Mouse (Mus musculus) liver, embryonic 13.5 days (tissue): Measurements from ENCODE around the gene Dnmbp. TPM values are rescaled to one million over a fixed set of nuclear protein-coding genes. Genes with fewer than 3 reads are reported as not detected.

Experiments used
- ATAC-seq: fragments of 200-750 bp; cut with Nextera tagmentation; 2 replicates; pipeline ENCODE4 v1.8.0; 2017; ENCODE audit warnings: low read depth, mild to moderate bottlenecking, moderate number of reproducible peaks, moderate library complexity
- DNase-seq: peaks from one replicate; pipeline ENCODE4 v3.0.0; 2022
- H3K27ac ChIP-seq: fragments of 300-500 bp; sonication (generic); 2 replicates; pipeline ENCODE4 v1.5.1; 2015; ENCODE audit warnings: moderate library complexity, mild to moderate bottlenecking, inconsistent platforms
- H3K27me3 ChIP-seq: fragments of 300-500 bp; sonication (generic); 2 replicates; pipeline ENCODE4 v1.6.1; 2015; ENCODE audit warnings: mild to moderate bottlenecking, inconsistent platforms
- H3K36me3 ChIP-seq: fragments of 300-500 bp; sonication (generic); 2 replicates; pipeline ENCODE4 v1.6.1; 2015; ENCODE audit warnings: mild to moderate bottlenecking, inconsistent platforms
- H3K4me1 ChIP-seq: fragments of 300-500 bp; sonication (generic); replicated peaks from 2 replicates; pipeline ENCODE4 v1.6.1; 2015; ENCODE audit warnings: inconsistent platforms
- H3K4me2 ChIP-seq: fragments of 300-500 bp; sonication (generic); 2 replicates; pipeline ENCODE4 v1.6.1; 2015; ENCODE audit warnings: inconsistent platforms, mild to moderate bottlenecking, moderate library complexity
- H3K4me3 ChIP-seq: fragments of 300-500 bp; sonication (generic); replicated peaks from 2 replicates; pipeline ENCODE4 v1.5.1; 2015; ENCODE audit warnings: mild to moderate bottlenecking, inconsistent platforms
- H3K9ac ChIP-seq: fragments of 300-500 bp; sonication (generic); 2 replicates; pipeline ENCODE4 v1.6.1; 2015; ENCODE audit warnings: mild to moderate bottlenecking, inconsistent platforms
- H3K9me3 ChIP-seq: fragments of 300-500 bp; sonication (generic); replicated peaks from 2 replicates; pipeline ENCODE4 v1.6.1; 2016; ENCODE audit warnings: inconsistent platforms
- WGBS: fragments of 180-500 bp; shearing (Covaris S2); methylation state at CpG from one replicate; pipeline ENCODE4 v1.1.7; 2015; ENCODE audit not compliant: insufficient replicate concordance; 5-methylcytosine and 5-hydroxymethylcytosine counted together
- polyA plus RNA-seq: library from polyadenylated mRNA; unstranded; fragments of >200 nt; fragmentation: Nextera tagmentation; extraction: Ambion mirVana; gene quantifications from 2 replicates; pipeline ENCODE4 v1.2.1, GENCODE M21; 2015

Dnmbp gene
- polyA plus RNA-seq, 1 experiment from 2014 or later = 2.2 TPM

DNA sequence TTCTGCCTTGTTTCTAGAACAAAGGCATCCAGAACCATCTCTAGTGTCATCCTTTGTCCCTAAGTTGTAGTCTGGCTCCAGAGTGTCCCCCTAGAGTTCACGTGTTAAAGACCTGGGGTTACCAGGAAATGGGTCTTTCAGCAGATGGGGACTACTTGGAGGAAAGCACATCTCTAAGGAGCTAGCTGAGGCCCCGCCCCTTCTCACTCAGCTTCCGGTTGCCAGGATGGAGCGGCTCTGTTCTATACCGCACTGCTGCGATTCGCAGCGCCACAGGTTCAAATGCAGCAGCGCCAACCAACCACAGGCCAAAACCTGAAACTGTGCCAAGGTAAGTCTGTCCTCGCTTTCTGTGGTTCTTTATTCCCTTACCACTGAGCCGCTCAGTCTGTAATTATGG is 65.6 kb downstream of the Dnmbp start:
- DNase-seq (no peak), ATAC-seq (no peak)
- Histone ChIP-seq H3K9ac (no peak overlapping the region), H3K4me1 (no peaks in the 10 kb centered on the region; the same call in 1 of the 2 replicates), H3K27ac (no peak overlapping the region), H3K27me3 (peaks cover 12% of the 10 kb centered on the region), H3K9me3 (no peaks in the 10 kb centered on the region), H3K4me2 (no peak overlapping the region), H3K4me3 (no peak overlapping the region), H3K36me3 (peaks cover 10% of the 10 kb centered on the region; the same call in 1 of the 2 replicates)
- WGBS = 84% methylated on average over 11 of the region's 11 CpGs

DNA sequence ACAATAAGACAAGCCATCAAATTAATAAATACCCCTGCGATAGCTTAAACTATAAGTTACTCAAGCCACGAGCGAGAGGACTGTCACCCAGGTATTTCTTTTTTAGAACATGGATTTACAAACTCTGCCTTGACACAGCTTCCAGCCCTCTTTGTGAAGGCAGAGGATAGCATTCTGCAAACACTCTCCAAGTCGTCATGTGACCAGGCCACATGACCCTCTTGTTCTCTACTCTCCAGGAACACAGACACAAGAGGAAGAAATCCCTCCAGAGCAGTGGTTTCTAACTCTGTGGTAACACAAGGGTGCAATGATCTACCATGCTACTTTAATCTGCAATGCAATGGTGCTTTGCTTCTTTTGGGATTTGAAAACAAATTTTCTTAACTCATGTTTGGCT is 69.6 kb downstream of the Dnmbp start:
- peaks cover 21% of the 10 kb centered on the region for H3K36me3 ChIP-seq
- H3K9ac ChIP-seq = no peak overlapping the region
- H3K4me2 ChIP-seq = no peak overlapping the region
- H3K27ac ChIP-seq = no peak overlapping the region
- WGBS = 74% methylated on average over 4 of the region's 4 CpGs
- ATAC-seq (no peak), DNase-seq (no peak)
- H3K4me1 ChIP-seq = no peaks in the 10 kb centered on the region; the same call in 1 of the 2 replicates
- H3K9me3 ChIP-seq = no peaks in the 10 kb centered on the region
- H3K27me3 ChIP-seq = no peaks in the 10 kb centered on the region
- no peak overlapping the region for H3K4me3 ChIP-seq

DNA sequence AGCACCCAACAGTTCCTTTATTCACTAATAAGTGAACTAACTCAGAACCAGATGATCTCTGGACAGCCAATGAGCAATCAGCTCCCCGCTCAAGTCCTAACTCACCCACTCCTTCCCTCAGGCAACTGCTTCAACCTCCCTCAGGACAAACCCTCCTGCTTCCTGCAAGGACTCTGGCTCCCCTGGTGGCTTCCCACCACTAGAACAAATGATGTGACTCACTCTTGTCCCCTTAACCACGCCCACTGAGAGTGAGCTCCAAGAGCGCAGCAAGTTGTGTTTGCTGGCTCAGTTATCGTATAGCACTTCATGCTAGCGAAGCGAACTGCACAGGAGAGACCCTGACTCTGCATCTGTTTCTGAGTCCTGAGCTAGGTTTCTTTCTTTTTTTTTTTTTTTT is 82.6 kb downstream of the Dnmbp start:
- ATAC-seq = no peak
- WGBS = 74% methylated on average over 6 of the region's 6 CpGs
- DNase-seq = no peak
- H3K4me1 ChIP-seq = no peaks in the 10 kb centered on the region
- no peak overlapping the region for H3K27ac ChIP-seq
- no peak overlapping the region for H3K4me2 ChIP-seq
- H3K36me3 ChIP-seq = peaks cover 32% of the 10 kb centered on the region
- no peak overlapping the region for H3K9ac ChIP-seq
- no peaks in the 10 kb centered on the region for H3K27me3 ChIP-seq
- H3K4me3 ChIP-seq = no peak overlapping the region
- no peaks in the 10 kb centered on the region for H3K9me3 ChIP-seq

DNA sequence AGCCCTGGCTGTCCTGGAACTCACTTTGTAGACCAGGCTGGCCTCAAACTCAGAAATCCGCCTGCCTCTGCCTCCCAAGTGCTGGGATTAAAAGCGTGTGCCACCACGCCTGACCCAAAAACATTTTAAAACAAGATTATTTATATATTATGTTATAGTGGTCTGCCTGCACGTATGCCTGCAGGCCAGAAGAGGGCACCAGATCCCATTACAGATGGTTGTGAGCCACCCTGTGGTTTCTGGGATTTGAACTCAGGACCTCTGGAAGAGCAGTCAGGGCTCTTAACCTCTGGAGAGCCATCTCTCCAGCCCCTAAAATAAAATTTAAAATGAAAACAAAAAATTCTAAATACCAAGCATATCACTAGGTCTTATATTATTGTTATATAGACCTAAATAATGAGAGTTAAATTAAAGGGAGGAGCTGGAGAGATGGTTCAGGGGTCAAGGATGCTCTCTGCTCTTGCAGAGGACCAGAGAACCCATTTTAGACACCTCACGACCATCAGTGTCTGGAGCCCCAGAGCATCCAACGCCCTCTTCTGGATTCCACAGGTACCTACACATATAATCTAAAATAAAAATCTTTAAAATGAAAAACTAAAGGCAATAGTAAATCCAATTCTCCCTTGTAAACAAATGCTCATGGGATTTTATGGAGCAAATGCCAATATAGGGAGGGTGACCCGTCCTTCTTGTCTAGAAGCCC is 87.0 kb downstream of the Dnmbp start:
- Histone ChIP-seq H3K9ac (no peak overlapping the region), H3K4me1 (no peaks in the 10 kb centered on the region), H3K36me3 (peaks cover 38% of the 10 kb centered on the region), H3K27me3 (no peaks in the 10 kb centered on the region), H3K4me3 (no peak overlapping the region), H3K9me3 (no peaks in the 10 kb centered on the region), H3K4me2 (no peak overlapping the region), H3K27ac (no peak overlapping the region)
- WGBS = 50% methylated on average over 7 of the region's 7 CpGs
- no peak for DNase-seq
- ATAC-seq = no peak

DNA sequence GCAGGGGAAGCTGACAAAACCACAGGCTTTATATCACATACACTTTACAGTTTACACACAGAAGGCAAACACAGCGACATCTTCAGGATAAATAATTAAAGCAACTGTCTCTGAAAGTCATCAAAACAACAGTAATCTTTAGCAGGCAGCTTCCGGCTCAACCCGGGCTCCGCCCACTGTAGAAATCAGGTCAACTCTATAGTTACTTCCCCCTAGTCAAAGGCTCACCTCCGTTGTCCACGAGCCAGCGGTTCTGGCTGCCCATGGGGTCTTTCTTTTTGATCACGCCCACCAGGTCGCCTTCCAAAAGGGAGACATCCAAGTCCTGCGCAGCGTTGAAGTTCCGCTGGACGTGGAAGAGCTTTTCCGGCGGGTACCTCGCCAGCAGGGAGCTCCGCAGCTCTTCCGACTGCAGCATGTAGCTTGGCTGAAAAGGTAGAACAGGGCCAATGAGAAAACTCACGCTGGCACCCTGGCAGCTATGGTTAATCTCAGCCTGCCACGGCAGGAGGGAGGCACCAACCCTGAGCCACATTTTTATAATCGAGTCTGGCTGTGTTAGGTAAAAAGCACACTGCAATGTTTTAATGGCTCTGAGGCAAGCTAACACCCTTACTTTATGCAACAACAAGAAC is 87.9 kb downstream of the Dnmbp start:
- Histone ChIP-seq H3K27me3 (no peaks in the 10 kb centered on the region), H3K9ac (no peak overlapping the region), H3K4me3 (no peak overlapping the region), H3K4me2 (no peak overlapping the region), H3K9me3 (no peaks in the 10 kb centered on the region), H3K27ac (no peak overlapping the region), H3K4me1 (no peaks in the 10 kb centered on the region), H3K36me3 (peaks cover 44% of the 10 kb centered on the region)
- no peak for ATAC-seq
- no peak for DNase-seq
- 64% methylated on average over 21 of the region's 21 CpGs for WGBS

DNA sequence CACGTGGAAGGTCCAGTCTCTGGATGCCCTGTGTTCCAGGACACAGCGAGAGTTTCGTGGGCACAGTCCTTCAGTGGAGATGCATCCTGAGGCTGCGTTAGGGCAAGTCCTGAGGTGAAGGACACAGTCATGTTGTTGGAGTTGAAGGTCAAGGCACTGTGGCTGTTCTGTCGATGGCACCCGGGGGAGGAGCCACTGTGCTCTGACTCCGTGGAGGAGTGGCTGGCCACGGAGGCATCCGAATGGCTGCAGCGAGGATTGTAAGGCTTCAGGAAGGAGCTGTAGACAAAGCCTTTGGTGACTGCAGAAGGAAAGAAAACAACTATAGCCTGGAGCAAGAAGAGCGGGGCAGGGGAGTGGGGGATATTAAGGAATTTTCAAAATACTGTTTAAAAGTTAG is 90.0 kb downstream of the Dnmbp start:
- DNase-seq = no peak
- Histone ChIP-seq H3K4me3 (no peak overlapping the region), H3K4me2 (no peak overlapping the region), H3K4me1 (peaks cover 7% of the 10 kb centered on the region; the same call in 1 of the 2 replicates), H3K27me3 (no peaks in the 10 kb centered on the region), H3K27ac (no peak overlapping the region), H3K9ac (no peak overlapping the region), H3K36me3 (peaks cover 35% of the 10 kb centered on the region), H3K9me3 (no peaks in the 10 kb centered on the region)
- no peak for ATAC-seq
- 82% methylated on average over 11 of the region's 11 CpGs for WGBS

DNA sequence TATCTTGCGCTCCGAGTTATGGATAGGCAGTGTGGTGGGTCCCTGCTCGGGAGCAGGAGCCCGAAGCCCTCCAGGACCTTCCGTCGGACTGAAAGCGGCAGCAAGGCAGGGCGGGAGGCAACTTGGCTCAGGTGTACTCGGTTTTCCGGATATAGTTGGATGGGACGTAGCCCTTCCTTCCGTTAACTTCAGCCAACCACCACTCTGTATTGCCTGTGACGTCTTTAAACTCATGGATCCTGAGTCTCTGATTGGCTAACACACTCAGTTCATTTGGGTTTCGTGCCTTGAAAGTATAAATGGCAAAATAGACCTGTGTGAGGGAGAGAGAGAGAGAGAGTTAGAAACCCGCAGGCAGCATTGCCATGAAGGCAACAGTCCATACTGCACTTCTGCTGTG is 92.0 kb downstream of the Dnmbp start:
- peaks cover 7% of the 10 kb centered on the region; the same call in 1 of the 2 replicates for H3K4me1 ChIP-seq
- no peak overlapping the region for H3K4me3 ChIP-seq
- ATAC-seq = no peak
- WGBS = 86% methylated on average over 15 of the region's 15 CpGs
- no peak overlapping the region for H3K4me2 ChIP-seq
- no peak overlapping the region for H3K27ac ChIP-seq
- no peak overlapping the region for H3K9ac ChIP-seq
- no peaks in the 10 kb centered on the region for H3K27me3 ChIP-seq
- peaks cover 20% of the 10 kb centered on the region for H3K36me3 ChIP-seq
- no peaks in the 10 kb centered on the region for H3K9me3 ChIP-seq
- DNase-seq = no peak

DNA sequence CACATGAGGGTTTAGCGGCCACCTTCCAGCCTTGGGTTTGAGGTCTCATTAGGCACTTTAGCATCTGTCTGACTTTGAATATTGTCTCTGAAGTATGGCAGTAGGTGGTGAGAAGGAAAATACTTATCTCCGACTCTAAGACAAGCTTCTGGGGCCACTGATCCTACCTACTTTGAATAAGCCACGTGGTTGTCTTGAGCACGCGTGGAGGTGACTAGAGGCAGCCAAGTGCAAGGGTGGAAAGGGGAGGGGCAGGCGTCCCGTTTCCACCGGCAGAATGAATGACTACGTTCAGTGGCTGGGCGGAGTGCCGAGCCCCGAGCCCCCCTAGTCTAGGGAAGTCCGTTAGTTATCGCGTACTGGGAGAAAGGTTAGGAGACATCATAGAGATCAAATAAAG is 92.9 kb downstream of the Dnmbp start:
- Histone ChIP-seq H3K9ac (no peak overlapping the region), H3K4me3 (no peak overlapping the region), H3K27me3 (no peaks in the 10 kb centered on the region), H3K4me2 (no peak overlapping the region), H3K9me3 (no peaks in the 10 kb centered on the region), H3K27ac (no peak overlapping the region), H3K4me1 (peaks cover 7% of the 10 kb centered on the region; the same call in 1 of the 2 replicates), H3K36me3 (peaks cover 16% of the 10 kb centered on the region)
- ATAC-seq = no peak
- no peak for DNase-seq
- 81% methylated on average over 15 of the region's 15 CpGs for WGBS

DNA sequence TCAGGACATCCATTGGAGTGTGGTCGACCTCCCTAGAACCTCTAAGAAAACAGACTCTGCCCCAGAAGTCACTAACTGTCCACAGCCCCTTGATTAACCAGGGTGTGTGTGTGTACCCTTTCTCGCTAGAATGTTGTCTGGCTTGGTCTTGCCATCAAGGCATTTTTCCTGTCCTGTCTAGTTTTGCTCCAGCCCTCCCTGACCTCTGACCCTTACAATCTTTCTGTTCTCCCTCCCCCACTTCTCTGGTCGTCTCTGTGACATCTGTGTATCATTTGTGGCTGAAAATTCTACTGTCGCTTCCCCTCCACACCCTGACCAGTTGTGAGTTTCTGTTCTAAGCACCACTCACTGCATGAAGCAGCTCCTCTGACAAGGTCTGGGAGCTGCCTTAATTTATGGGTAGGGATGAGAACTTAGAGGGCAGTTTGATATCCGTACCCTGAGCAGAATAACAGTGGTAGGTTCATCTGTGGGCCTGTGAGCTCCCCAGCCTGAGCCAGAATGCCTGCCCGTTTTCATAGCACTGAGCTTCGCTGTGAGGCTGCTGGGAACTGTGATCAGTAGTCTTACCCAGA is 94.6 kb downstream of the Dnmbp start:
- Histone ChIP-seq H3K27ac (no peak overlapping the region), H3K4me3 (no peak overlapping the region), H3K4me1 (peaks cover 7% of the 10 kb centered on the region; the same call in 1 of the 2 replicates), H3K36me3 (peaks cover 13% of the 10 kb centered on the region), H3K9me3 (no peaks in the 10 kb centered on the region), H3K4me2 (no peak overlapping the region), H3K9ac (no peak overlapping the region), H3K27me3 (no peaks in the 10 kb centered on the region)
- no peak for ATAC-seq
- DNase-seq = no peak
- WGBS = 46% methylated on average over 7 of the region's 7 CpGs

DNA sequence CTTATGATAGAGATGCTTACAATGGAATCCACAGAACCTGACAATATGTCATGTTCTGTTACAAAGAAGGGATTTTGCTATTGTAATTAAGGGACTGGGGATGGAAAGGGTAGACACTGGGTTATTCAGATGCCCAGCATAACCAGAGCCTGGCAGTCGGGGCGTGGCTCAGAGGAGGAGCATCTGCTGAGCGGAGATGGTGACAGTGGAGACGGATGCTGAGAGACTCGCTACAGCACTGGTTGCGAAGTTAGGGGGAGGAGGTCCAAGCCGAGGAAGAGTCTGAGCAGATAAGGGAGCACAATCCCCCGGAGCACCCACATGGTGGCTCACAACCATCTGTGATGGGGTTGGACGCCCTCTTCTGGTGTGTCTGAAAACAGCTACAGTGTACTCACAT is 96.8 kb downstream of the Dnmbp start:
- ATAC-seq = no peak
- no peaks in the 10 kb centered on the region for H3K27me3 ChIP-seq
- no peak overlapping the region for H3K9ac ChIP-seq
- DNase-seq = no peak
- H3K36me3 ChIP-seq = peaks cover 8% of the 10 kb centered on the region
- H3K4me2 ChIP-seq = no peak overlapping the region
- no peak overlapping the region for H3K4me3 ChIP-seq
- H3K27ac ChIP-seq = no peak overlapping the region
- no peaks in the 10 kb centered on the region for H3K9me3 ChIP-seq
- H3K4me1 ChIP-seq = peaks cover 7% of the 10 kb centered on the region; the same call in 1 of the 2 replicates
- 62% methylated on average over 9 of the region's 9 CpGs for WGBS

DNA sequence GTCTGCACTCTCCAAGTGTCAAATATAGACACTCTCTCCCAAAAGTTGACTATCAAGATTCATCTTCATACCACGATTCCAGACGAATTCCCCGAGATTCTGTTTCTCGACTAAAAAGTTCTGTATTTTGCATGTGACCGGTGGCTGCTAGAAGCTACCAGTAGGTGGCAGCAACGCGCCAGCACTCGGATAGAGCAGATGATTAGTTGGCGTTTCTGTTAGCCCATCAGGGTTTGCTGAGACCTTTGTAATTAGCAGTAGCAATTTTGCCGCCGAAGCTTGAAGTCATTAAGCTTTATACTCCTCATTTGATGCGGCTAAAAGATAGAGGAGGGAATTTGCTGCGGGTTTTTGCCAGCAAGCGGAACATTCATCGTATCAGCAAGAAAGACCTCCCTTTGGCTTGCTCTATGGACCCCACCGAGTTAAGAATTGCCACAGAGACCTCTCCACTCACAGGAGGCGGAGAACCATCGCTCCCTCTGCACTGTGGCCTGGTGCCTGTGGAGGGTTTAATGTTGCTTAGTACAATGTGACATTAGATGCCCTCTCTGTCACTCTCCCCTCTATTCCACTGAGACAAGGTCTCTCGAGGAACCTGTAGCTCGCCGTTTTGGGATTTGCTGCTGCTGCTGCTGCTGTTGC is 107.4 kb downstream of the Dnmbp start:
- peak; percentile 17 for DNase-seq
- no peak for ATAC-seq
- WGBS = 30% methylated on average over 21 of the region's 21 CpGs
- no peaks in the 10 kb centered on the region for H3K4me1 ChIP-seq
- H3K4me3 ChIP-seq = no peak overlapping the region
- no peak overlapping the region for H3K9ac ChIP-seq
- H3K27ac ChIP-seq = no peak overlapping the region
- H3K9me3 ChIP-seq = no peaks in the 10 kb centered on the region
- H3K27me3 ChIP-seq = no peaks in the 10 kb centered on the region
- peaks cover 5% of the 10 kb centered on the region; the same call in 1 of the 2 replicates for H3K36me3 ChIP-seq
- no peak overlapping the region for H3K4me2 ChIP-seq
